Mouse (Mus musculus): ENCODE data around the gene Prtg.

Prtg gene

GRCm38 (mm10) chr9:72810607-72811006 lies 3.9 kb downstream of the Prtg start:
- no peak for DNase-seq

GRCm38 (mm10) chr9:72812091-72812490 lies 5.4 kb downstream of the Prtg start:
- no peak for DNase-seq

- no peak for DNase-seq
Observed at GRCm38 (mm10) chr9:72812594-72813570, 6.2 kb downstream of the Prtg start.

GRCm38 (mm10) chr9:72825511-72825910 lies 18.8 kb downstream of the Prtg start:
- no peak for DNase-seq

- DNase-seq: no peak
Observed at GRCm38 (mm10) chr9:72825976-72826375, 19.3 kb downstream of the Prtg start.

GRCm38 (mm10) chr9:72828616-72829257 lies 22.1 kb downstream of the Prtg start:
- no peak for DNase-seq

- no peak for DNase-seq
Observed at GRCm38 (mm10) chr9:72833992-72834696, 27.5 kb downstream of the Prtg start.

GRCm38 (mm10) chr9:72835007-72835406 lies 28.3 kb downstream of the Prtg start:
- no peak for DNase-seq

- DNase-seq: no peak
Observed at GRCm38 (mm10) chr9:72836708-72837495, 30.2 kb downstream of the Prtg start.

GRCm38 (mm10) chr9:72837598-72838160 lies 31.0 kb downstream of the Prtg start:
- DNase-seq: no peak

- no peak for DNase-seq
Observed at GRCm38 (mm10) chr9:72838256-72838655, 31.6 kb downstream of the Prtg start.

GRCm38 (mm10) chr9:72839346-72839990 lies 32.8 kb downstream of the Prtg start:
- DNase-seq: no peak

GRCm38 (mm10) chr9:72844496-72844895 lies 37.8 kb downstream of the Prtg start:
- DNase-seq: no peak

- no peak for DNase-seq
Observed at GRCm38 (mm10) chr9:72846160-72846559, 39.5 kb downstream of the Prtg start.

- DNase-seq: no peak
Observed at GRCm38 (mm10) chr9:72851541-72851940, 44.9 kb downstream of the Prtg start.

- no peak for DNase-seq
Observed at GRCm38 (mm10) chr9:72851979-72852378, 45.3 kb downstream of the Prtg start.

GRCm38 (mm10) chr9:72853681-72854190 lies 47.1 kb downstream of the Prtg start:
- DNase-seq: no peak

- DNase-seq: no peak
Observed at GRCm38 (mm10) chr9:72856721-72857120, 50.0 kb downstream of the Prtg start.

GRCm38 (mm10) chr9:72860764-72861163 lies 54.1 kb downstream of the Prtg start:
- DNase-seq: no peak

- DNase-seq: no peak
Observed at GRCm38 (mm10) chr9:72861235-72861634, 54.6 kb downstream of the Prtg start.

GRCm38 (mm10) chr9:72862186-72862585 lies 55.5 kb downstream of the Prtg start:
- DNase-seq: no peak
